Mouse (Mus musculus) cortical plate, adult 2 months (tissue): ENCODE measurements at regions not wholly inside any gene's neighbourhood (a gene's known extent, or its start where the extent isn't known, plus 50 kb on each side); places are given as distances from the start of the nearest gene placed in this dataset.

ENCODE experiments used
- CTCF ChIP-seq: fragments of 200-500 bp; IDR thresholded peaks from 2 replicates; pipeline ENCODE4 v1.5.1; 2011; ENCODE audit warnings: mild to moderate bottlenecking, control low read depth, low read length; ENCODE audit not compliant: insufficient read depth; ENCODE audit errors: extremely low read depth
- POLR2A ChIP-seq: fragments of 200-500 bp; IDR thresholded peaks from 2 replicates; pipeline ENCODE4 v1.6.1; 2011; ENCODE audit warnings: mild to moderate bottlenecking, low read length, control low read depth; ENCODE audit not compliant: insufficient read depth; ENCODE audit errors: extremely low read depth

- TF ChIP-seq CTCF, result no peak
- no peak for TF ChIP-seq POLR2A
Observed at GRCm38 (mm10) chrX:166783377-166783776, 197.9 kb upstream of the Egfl6 start.
